Mouse (Mus musculus): ENCODE measurements around the gene Mrpl11.
"Not testable (repeated sequence)": the region's sequence is repeated elsewhere in the genome, so short reads cannot be mapped to it uniquely, and the experiment has no call there.

The Mrpl11 gene

GRCm38 (mm10) chr19:4992904-4993303 lies 31.0 kb downstream of the Mrpl11 start:
- DNase-seq (ENCODE audit: low spot score) = peak; percentile 84

- DNase-seq (ENCODE audit: low spot score) = peak; percentile 86
Observed at GRCm38 (mm10) chr19:4994043-4994442, 32.1 kb downstream of the Mrpl11 start.

- DNase-seq (ENCODE audit: low spot score) = peak; percentile 75
Observed at GRCm38 (mm10) chr19:4999445-5000140, 37.6 kb downstream of the Mrpl11 start.

- DNase-seq (ENCODE audit: low spot score) = peak; percentile 94
Observed at GRCm38 (mm10) chr19:5001666-5002406, 39.9 kb downstream of the Mrpl11 start.

GRCm38 (mm10) chr19:5003644-5004043 lies 41.7 kb downstream of the Mrpl11 start:
- DNase-seq (ENCODE audit: low spot score) = not testable (repeated sequence)

GRCm38 (mm10) chr19:5004925-5005324 lies 43.0 kb downstream of the Mrpl11 start:
- DNase-seq (ENCODE audit: low spot score) = no peak

- DNase-seq (ENCODE audit: low spot score) = no peak
Observed at GRCm38 (mm10) chr19:5013138-5013537, 51.2 kb downstream of the Mrpl11 start.

GRCm38 (mm10) chr19:5014961-5015398 lies 53.0 kb downstream of the Mrpl11 start:
- no peak for DNase-seq (ENCODE audit: low spot score)

- no peak for DNase-seq (ENCODE audit: low spot score)
Observed at GRCm38 (mm10) chr19:5016221-5016742, 54.3 kb downstream of the Mrpl11 start.

Measured in left cerebral cortex, adult 11 months (tissue).